Mouse (Mus musculus): ENCODE results near the gene Gpn2. TPM values are rescaled to one million over a fixed set of nuclear protein-coding genes. Genes with fewer than 3 reads are reported as not detected.

Gpn2 gene
- polyA plus RNA-seq, 1 experiment from 2014 or later: 8.6 TPM

- Histone ChIP-seq H3K36me3 (replicated peaks) (peaks cover 27% of the 10 kb centered on the region), H3K9ac (no peak overlapping the region), H3K27me3 (no peaks in the 10 kb centered on the region), H3K4me3 (replicated peaks) (no peak overlapping the region), H3K27ac (replicated peaks) (no peak overlapping the region), H3K4me2 (no peak overlapping the region), H3K4me1 (replicated peaks) (peaks cover 19% of the 10 kb centered on the region), H3K9me3 (replicated peaks) (no peaks in the 10 kb centered on the region)
- 0 out of 2 replicates have a peak, but pooled peaks have one; percentile 40 for ATAC-seq (ENCODE audit: insufficient read depth)
- WGBS (ENCODE audit: insufficient replicate concordance): 9% methylated on average over 6 of the region's 6 CpGs
Observed at GRCm38 (mm10) chr4:133609719-133610118, 25.6 kb downstream of the Gpn2 start.

GRCm38 (mm10) chr4:133611815-133612214 lies 27.7 kb downstream of the Gpn2 start:
- H3K4me3 ChIP-seq (replicated peaks): no peak overlapping the region
- H3K27me3 ChIP-seq: no peaks in the 10 kb centered on the region
- H3K4me2 ChIP-seq: no peak overlapping the region
- 91% methylated on average over 5 of the region's 5 CpGs for WGBS (ENCODE audit: insufficient replicate concordance)
- no peak overlapping the region for H3K27ac ChIP-seq (replicated peaks)
- peaks cover 23% of the 10 kb centered on the region for H3K4me1 ChIP-seq (replicated peaks)
- H3K9me3 ChIP-seq (replicated peaks): no peaks in the 10 kb centered on the region
- ATAC-seq (ENCODE audit: insufficient read depth): no peak
- H3K36me3 ChIP-seq (replicated peaks): peaks cover 27% of the 10 kb centered on the region
- H3K9ac ChIP-seq: no peak overlapping the region

GRCm38 (mm10) chr4:133612416-133612815 lies 28.3 kb downstream of the Gpn2 start:
- Histone ChIP-seq H3K27me3 (no peaks in the 10 kb centered on the region), H3K36me3 (replicated peaks) (peaks cover 27% of the 10 kb centered on the region), H3K4me2 (no peak overlapping the region), H3K4me1 (replicated peaks) (peaks cover 23% of the 10 kb centered on the region), H3K9me3 (replicated peaks) (no peaks in the 10 kb centered on the region), H3K27ac (replicated peaks) (no peak overlapping the region), H3K9ac (no peak overlapping the region), H3K4me3 (replicated peaks) (no peak overlapping the region)
- ATAC-seq (ENCODE audit: insufficient read depth): no peak
- 85% methylated on average over 7 of the region's 7 CpGs for WGBS (ENCODE audit: insufficient replicate concordance)

DNA sequence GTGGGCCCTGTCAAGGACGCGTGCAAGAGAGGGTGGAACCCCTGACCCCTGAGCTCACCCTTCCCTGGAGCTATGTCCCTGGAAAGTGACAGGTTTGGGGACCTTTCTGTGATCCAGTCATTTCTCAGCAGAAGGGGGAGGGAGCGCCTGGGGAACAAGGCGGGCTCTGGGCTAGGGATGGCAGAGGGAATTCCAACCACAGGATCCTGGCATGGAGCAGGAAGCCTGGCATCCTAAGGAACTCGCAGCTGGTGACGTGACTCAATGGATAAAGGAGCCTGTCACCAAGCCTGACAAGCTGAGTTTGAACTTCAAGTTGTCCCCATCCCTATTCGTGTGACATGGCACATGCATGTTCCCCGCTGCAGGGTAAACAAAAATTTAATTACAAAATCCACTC lies 28.9 kb downstream of the Gpn2 start:
- no peak overlapping the region for H3K4me3 ChIP-seq (replicated peaks)
- no peak overlapping the region for H3K4me2 ChIP-seq
- 82% methylated on average over 8 of the region's 8 CpGs for WGBS (ENCODE audit: insufficient replicate concordance)
- H3K9ac ChIP-seq: no peak overlapping the region
- peaks cover 23% of the 10 kb centered on the region for H3K4me1 ChIP-seq (replicated peaks)
- ATAC-seq (ENCODE audit: insufficient read depth): no peak
- no peaks in the 10 kb centered on the region for H3K9me3 ChIP-seq (replicated peaks)
- peaks cover 27% of the 10 kb centered on the region for H3K36me3 ChIP-seq (replicated peaks)
- H3K27ac ChIP-seq (replicated peaks): no peak overlapping the region
- no peaks in the 10 kb centered on the region for H3K27me3 ChIP-seq

GRCm38 (mm10) chr4:133613867-133614266 lies 29.7 kb downstream of the Gpn2 start:
- H3K9ac ChIP-seq: no peak overlapping the region
- peaks cover 22% of the 10 kb centered on the region for H3K36me3 ChIP-seq (replicated peaks)
- no peak overlapping the region for H3K27ac ChIP-seq (replicated peaks)
- H3K4me2 ChIP-seq: no peak overlapping the region
- no peaks in the 10 kb centered on the region for H3K9me3 ChIP-seq (replicated peaks)
- no peak overlapping the region for H3K4me3 ChIP-seq (replicated peaks)
- H3K27me3 ChIP-seq: no peaks in the 10 kb centered on the region
- 83% methylated on average over 4 of the region's 4 CpGs for WGBS (ENCODE audit: insufficient replicate concordance)
- H3K4me1 ChIP-seq (replicated peaks): peaks cover 23% of the 10 kb centered on the region
- ATAC-seq (ENCODE audit: insufficient read depth): no peak

DNA sequence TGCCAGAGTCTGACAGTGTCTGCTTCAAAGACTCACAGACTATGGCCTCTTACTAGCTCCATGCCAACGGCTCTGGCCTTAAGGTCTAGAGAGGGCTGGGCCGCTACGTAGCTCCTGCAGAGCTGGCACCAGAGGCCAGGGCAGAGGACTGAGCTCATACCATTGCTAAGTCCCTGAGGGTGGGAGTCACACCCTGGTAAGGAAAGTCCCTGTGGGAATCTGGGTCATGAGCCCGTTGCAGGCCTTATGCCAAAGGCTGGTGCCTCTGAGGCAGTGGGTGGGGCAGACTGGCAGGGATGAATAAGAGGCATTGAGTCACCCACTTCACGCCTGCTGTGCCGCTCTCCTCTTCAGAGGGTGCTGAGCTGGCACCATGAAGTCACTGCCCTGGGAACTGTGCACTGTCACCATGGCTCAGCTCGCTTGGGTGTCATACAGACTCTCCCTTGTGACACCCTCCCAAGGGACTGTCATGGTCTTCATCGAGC lies 30.2 kb downstream of the Gpn2 start:
- H3K27ac ChIP-seq (replicated peaks): no peak overlapping the region
- H3K36me3 ChIP-seq (replicated peaks): peaks cover 22% of the 10 kb centered on the region
- ATAC-seq (ENCODE audit: insufficient read depth): no peak
- no peak overlapping the region for H3K4me3 ChIP-seq (replicated peaks)
- WGBS (ENCODE audit: insufficient replicate concordance): 80% methylated on average over 8 of the region's 8 CpGs
- no peaks in the 10 kb centered on the region for H3K9me3 ChIP-seq (replicated peaks)
- no peak overlapping the region for H3K4me2 ChIP-seq
- no peaks in the 10 kb centered on the region for H3K27me3 ChIP-seq
- no peak overlapping the region for H3K9ac ChIP-seq
- peaks cover 23% of the 10 kb centered on the region for H3K4me1 ChIP-seq (replicated peaks)

GRCm38 (mm10) chr4:133615416-133615815 lies 31.3 kb downstream of the Gpn2 start:
- no peaks in the 10 kb centered on the region for H3K9me3 ChIP-seq (replicated peaks)
- no peak for ATAC-seq (ENCODE audit: insufficient read depth)
- 58% methylated on average over 10 of the region's 10 CpGs for WGBS (ENCODE audit: insufficient replicate concordance)
- no peak overlapping the region for H3K4me2 ChIP-seq
- no peak overlapping the region for H3K27ac ChIP-seq (replicated peaks)
- H3K36me3 ChIP-seq (replicated peaks): peaks cover 22% of the 10 kb centered on the region
- no peak overlapping the region for H3K9ac ChIP-seq
- no peak overlapping the region for H3K4me3 ChIP-seq (replicated peaks)
- no peaks in the 10 kb centered on the region for H3K27me3 ChIP-seq
- H3K4me1 ChIP-seq (replicated peaks): peaks cover 28% of the 10 kb centered on the region

DNA sequence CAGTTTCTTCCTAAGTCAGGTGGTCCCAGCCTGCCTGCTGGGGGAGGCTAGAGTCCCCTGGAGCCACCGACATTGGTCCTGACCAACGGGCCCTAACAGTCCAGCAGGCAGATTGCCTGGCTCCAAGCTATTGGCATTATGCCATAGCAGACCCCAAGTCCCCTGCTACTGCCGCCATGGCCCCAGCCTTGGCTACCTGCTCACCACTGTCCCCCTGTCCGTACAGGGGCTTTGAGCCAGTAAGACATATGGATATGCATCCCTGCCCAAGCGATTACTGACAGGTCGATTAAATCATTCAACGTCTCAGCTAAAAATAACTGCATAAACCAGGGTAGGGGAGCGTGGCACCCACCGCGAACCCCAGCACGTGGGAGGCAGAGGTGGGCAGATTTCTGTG lies 33.8 kb downstream of the Gpn2 start:
- WGBS (ENCODE audit: insufficient replicate concordance): 83% methylated on average over 11 of the region's 11 CpGs
- H3K4me3 ChIP-seq (replicated peaks): no peak overlapping the region
- no peak overlapping the region for H3K27ac ChIP-seq (replicated peaks)
- peaks cover 12% of the 10 kb centered on the region for H3K36me3 ChIP-seq (replicated peaks)
- no peak for ATAC-seq (ENCODE audit: insufficient read depth)
- no peak overlapping the region for H3K9ac ChIP-seq
- H3K27me3 ChIP-seq: no peaks in the 10 kb centered on the region
- no peak overlapping the region for H3K4me2 ChIP-seq
- no peaks in the 10 kb centered on the region for H3K9me3 ChIP-seq (replicated peaks)
- peaks cover 32% of the 10 kb centered on the region for H3K4me1 ChIP-seq (replicated peaks)

- H3K4me3 ChIP-seq (replicated peaks): no peak overlapping the region
- WGBS (ENCODE audit: insufficient replicate concordance): 43% methylated on average over 4 of the region's 4 CpGs
- peaks cover 43% of the 10 kb centered on the region for H3K4me1 ChIP-seq (replicated peaks)
- no peak overlapping the region for H3K27ac ChIP-seq (replicated peaks)
- no peaks in the 10 kb centered on the region for H3K27me3 ChIP-seq
- H3K9ac ChIP-seq: no peak overlapping the region
- H3K9me3 ChIP-seq (replicated peaks): no peaks in the 10 kb centered on the region
- H3K4me2 ChIP-seq: no peak overlapping the region
- H3K36me3 ChIP-seq (replicated peaks): 0 out of 2 replicates have a peak, but pooled peaks cover 12% of the 10 kb centered on the region
- no peak for ATAC-seq (ENCODE audit: insufficient read depth)
Observed at GRCm38 (mm10) chr4:133619473-133620136, 35.4 kb downstream of the Gpn2 start.

DNA sequence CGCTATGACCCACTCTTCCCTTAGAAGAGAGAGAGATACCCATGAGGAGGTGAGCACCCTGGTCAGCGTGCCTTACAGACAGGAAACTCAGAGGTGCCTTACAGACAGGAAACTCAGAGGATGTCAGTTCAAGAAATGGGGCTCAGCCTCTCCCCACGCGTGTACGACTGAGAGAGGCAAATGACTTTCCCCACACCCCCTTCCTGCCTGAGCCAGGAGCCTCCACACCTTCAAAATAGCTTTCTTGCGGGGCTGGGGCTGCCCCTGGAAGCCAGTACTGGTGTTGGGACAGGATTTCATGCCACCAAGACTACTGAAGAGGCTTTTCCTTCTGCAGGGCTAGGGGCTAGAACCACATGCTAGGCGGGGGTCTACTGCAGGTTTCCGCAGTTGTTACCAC lies 36.5 kb downstream of the Gpn2 start:
- Histone ChIP-seq H3K27ac (replicated peaks) (0 out of 2 replicates have a peak overlapping the region, but pooled peaks have one; percentile 14), H3K4me1 (replicated peaks) (peaks cover 49% of the 10 kb centered on the region), H3K9ac (no peak overlapping the region), H3K9me3 (replicated peaks) (no peaks in the 10 kb centered on the region), H3K4me2 (no peak overlapping the region), H3K36me3 (replicated peaks) (0 out of 2 replicates have a peak, but pooled peaks cover 12% of the 10 kb centered on the region), H3K4me3 (replicated peaks) (no peak overlapping the region), H3K27me3 (no peaks in the 10 kb centered on the region)
- 69% methylated on average over 8 of the region's 8 CpGs for WGBS (ENCODE audit: insufficient replicate concordance)
- ATAC-seq (ENCODE audit: insufficient read depth): no peak

- Histone ChIP-seq H3K4me3 (replicated peaks) (no peak overlapping the region), H3K4me2 (no peak overlapping the region), H3K9me3 (replicated peaks) (no peaks in the 10 kb centered on the region), H3K4me1 (replicated peaks) (peaks cover 63% of the 10 kb centered on the region), H3K27me3 (no peaks in the 10 kb centered on the region), H3K36me3 (replicated peaks) (peaks cover 17% of the 10 kb centered on the region; the same call in 1 of the 2 replicates), H3K27ac (replicated peaks) (no peak overlapping the region), H3K9ac (no peak overlapping the region)
- no peak for ATAC-seq (ENCODE audit: insufficient read depth)
- WGBS (ENCODE audit: insufficient replicate concordance): 48% methylated on average over 11 of the region's 11 CpGs
Observed at GRCm38 (mm10) chr4:133622161-133622695, 38.1 kb downstream of the Gpn2 start.
